Mouse (Mus musculus) kidney, adult 2 months (tissue): Measurements from ENCODE around the gene Fam173a.

Source experiments
- CTCF ChIP-seq: fragments of 200-500 bp; conservative IDR thresholded peaks from 2 replicates; pipeline ENCODE4 v1.5.1; 2011; ENCODE audit warnings: low read depth, mild to moderate bottlenecking, control low read depth, low read length, moderate library complexity, mixed read lengths; ENCODE audit not compliant: insufficient read depth, insufficient read length
- POLR2A ChIP-seq: fragments of 200-500 bp; IDR thresholded peaks from one replicate; pipeline ENCODE4 v1.6.1; 2011; ENCODE audit warnings: low read depth, low read length, control low read depth

- 0 out of 2 replicates have a peak, but pooled peaks have one; percentile 11 for TF ChIP-seq CTCF
- peak; percentile 41 for TF ChIP-seq POLR2A
These were observed 7.4 kb downstream of the Fam173a start, which contains the start of gene Haghl for GRCm38 (mm10) chr17:25785281-25785745.
